Mouse (Mus musculus) lung, postnatal 25 days (tissue): Measurements from ENCODE around the gene Chst3.
"Not testable (repeated sequence)": the region's sequence is repeated elsewhere in the genome, so short reads cannot be mapped to it uniquely, and the experiment has no call there.

ENCODE experiments used
- DNase-seq: peaks from one replicate; pipeline ENCODE4 v3.0.0; 2022; ENCODE audit warnings: low spot score

Chst3 gene

DNA sequence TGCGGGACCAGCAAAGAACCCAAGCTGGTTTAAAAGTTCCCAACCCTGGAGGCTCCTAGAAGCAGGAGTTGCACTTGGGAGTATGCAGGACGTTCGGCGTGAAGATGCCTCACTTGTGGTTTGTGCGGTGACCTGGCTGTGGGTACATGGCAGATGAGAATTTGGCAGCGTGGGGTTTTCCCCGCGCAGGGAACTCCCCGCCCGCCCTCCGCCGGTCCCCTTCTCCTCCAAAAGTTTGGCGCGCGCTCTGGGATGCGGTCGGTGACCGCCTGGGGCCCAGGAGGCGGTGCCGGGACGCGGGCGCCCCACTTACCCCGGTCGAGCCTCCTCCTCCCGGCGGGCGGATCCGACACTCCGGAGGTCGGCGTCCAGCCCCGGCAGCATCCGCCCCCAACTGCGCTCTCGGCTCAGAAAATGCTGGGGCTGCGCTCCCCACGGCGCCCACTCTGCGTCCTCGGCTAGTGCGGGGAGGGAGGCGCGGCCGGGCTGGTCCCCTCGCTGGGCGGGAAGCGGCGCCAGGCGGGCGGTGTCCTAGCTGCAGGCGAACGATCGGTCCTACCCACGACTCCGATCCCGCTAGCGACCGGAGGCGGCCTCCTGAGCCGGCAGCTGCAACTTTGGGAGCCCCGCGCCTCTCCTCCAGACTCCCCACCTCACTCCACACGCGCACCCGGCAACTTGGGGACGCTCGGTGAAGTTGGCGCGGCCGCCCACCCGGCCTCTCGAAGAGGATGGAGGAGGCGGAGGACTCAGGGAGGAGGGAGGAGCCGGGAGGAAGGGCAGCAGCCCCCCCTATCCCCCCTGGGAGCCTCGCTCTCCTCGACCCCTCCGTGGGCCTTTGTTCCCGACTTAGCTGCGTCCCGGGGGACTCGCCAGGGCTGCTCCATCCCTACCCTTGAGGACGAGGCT, at the start of gene Chst3:
Gene Chst3 (minus strand): TSS at position 670 of the 909 bp plus-strand sequence.
- peak; percentile 55 for DNase-seq

GRCm38 (mm10) chr10:60268738-60269137, 49.7 kb upstream of the Chst3 start:
- no peak for DNase-seq

DNA sequence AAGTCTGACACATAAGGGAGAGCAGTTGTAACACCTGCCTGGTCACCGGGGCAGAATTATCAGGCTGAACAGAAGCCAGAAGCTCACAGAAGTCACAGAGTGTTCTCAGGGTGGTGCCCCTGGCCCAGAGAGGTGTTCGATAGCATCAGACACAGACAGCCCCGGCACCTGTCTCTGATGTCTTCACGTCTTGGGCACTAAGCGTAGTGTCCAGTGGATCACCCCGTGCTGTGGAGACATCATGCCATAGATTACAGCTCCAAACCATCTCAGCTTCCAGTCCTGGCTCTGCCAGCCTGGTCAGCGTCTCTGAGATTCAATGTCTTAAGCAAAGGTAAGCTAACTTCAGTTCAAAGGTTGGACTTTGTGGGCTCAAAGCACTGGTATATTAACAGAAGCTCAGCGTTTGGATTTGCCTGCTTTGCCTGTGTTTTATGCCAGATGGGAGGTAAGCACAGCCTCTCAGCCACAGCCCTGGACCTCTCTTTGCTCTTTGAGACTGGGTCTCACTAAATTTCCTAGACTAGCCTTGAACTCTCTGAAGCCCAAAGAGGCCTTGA, 47.9 kb upstream of the Chst3 start:
- no peak for DNase-seq

GRCm38 (mm10) chr10:60265252-60265651, 46.2 kb upstream of the Chst3 start:
- DNase-seq: no peak

GRCm38 (mm10) chr10:60263351-60263750, 44.3 kb upstream of the Chst3 start:
- no peak for DNase-seq

- DNase-seq: peak; percentile 92
Measured at GRCm38 (mm10) chr10:60262386-60262785, 43.3 kb upstream of the Chst3 start.

- DNase-seq: no peak
Measured at GRCm38 (mm10) chr10:60261530-60261929, 42.5 kb upstream of the Chst3 start.

DNA sequence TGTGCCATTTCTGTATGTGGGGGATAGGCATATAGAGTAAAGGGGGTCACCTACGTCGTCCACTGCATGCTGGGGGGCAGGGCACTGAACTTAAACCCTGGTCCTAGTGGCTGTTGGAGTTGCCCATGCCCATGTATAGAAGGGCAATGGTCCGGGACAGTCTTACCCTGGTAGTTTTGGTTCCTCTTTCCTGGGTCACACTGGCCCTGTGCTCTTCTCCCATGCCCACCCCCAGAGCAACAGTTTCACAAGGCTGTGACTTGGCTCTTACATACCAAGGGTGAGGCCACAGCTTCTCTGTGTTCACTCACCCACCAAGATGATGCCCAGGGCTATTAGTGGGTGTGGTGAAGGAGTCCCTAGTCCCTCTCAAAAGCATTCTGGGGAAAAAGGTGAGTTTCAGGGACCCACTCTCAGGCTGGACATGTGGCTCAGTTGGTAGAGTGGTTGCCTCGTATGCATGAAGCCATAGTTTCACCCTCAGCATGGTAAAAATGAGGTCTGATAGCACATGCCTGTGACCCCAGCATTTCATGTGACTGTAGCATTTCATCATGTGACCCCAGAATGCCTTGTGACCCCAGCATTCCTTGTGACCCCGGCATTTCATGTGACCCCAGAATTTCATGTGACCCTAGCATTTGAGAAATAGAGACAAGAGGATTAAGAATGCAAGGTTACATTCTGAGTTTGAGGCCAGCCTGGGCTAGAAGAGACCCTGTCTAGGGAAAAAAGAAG, 41.7 kb upstream of the Chst3 start:
- DNase-seq: peak; percentile 55

- DNase-seq: no peak
Measured at GRCm38 (mm10) chr10:60257261-60257825, 38.3 kb upstream of the Chst3 start.

GRCm38 (mm10) chr10:60256088-60256487, 37.0 kb upstream of the Chst3 start:
- no peak for DNase-seq

- DNase-seq: peak; percentile 34
Measured at GRCm38 (mm10) chr10:60252606-60253005, 33.5 kb upstream of the Chst3 start.

DNA sequence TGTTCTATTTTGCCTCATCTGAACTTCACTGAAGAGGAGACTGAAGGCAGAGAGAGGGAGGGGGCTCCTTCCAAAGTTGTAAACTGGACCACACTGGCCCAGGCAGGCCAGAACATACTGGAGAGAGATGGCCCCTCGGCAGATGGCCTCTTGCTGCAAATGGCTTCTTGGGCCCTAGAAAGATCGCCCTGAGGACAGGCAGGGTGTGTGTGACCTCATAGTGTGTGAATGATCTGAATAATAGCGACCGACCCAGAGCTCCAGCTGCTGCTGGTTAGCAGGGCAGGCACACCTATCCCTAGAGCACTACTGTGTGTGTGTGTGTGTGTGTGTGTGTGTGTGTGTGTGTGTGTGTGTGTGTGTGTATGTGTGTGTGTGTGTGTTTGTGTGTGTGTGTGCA, 33.1 kb upstream of the Chst3 start:
- DNase-seq: no peak

GRCm38 (mm10) chr10:60250426-60250965, 31.4 kb upstream of the Chst3 start:
- DNase-seq: no peak

DNA sequence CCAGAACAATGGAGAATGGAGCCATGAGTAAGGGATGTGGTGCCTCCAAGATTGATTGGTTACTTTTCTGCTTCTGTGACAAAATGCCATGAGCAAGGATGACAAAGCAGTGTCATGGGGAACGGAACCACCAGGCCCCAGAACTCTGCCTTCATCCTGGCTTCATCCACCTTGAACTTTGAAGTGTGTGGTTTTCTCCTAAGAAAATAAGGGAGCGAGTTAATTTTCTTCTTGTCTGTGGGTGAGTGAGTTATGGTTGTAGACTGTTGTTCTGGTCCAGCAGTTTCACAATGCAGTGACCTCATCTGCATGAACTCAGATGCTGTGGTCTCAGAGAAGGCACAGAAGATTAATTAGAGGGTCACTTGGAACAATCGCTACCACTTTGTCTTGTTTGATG, 29.3 kb upstream of the Chst3 start:
- DNase-seq: not testable (repeated sequence)

DNA sequence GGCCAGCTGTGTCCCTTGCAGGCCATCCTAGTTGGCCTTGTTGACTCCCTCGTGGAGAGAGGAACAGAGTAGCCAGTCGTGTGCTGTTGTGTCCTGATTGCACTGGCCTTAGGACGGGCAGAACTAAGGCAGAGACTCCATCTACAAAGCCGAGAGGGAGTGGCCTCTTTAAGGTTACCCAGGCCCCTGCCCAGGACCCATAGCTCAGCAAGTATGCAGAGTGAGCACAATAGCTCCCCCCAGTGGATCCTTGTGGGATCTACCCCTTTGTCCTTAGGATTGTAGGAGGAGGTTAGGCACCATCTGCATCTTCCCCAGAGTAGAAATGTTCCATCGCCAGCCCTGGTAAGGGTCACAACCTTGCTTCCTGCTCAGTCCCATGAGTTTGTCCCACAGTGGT, 27.5 kb upstream of the Chst3 start:
- DNase-seq: peak; percentile 56

DNA sequence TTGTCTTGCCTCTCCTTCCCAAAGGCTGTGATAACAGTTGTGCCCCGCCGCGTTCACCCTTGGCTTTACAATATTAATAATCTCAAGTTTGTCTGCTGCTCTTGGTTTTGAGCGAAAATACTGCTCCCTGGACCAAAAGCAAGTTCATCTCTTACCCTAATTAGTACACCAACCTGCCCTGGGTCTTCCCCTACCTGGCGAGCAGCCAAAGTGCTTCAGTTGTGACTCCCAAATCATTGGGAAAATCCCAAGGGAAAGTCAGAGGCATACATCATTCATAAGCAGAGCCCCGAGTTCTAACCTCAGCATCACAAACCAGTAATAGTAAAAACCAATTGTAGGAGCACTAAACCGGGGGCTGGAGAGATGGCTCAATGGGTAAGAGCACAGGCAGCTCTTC, 26.6 kb upstream of the Chst3 start:
- DNase-seq: no peak

DNA sequence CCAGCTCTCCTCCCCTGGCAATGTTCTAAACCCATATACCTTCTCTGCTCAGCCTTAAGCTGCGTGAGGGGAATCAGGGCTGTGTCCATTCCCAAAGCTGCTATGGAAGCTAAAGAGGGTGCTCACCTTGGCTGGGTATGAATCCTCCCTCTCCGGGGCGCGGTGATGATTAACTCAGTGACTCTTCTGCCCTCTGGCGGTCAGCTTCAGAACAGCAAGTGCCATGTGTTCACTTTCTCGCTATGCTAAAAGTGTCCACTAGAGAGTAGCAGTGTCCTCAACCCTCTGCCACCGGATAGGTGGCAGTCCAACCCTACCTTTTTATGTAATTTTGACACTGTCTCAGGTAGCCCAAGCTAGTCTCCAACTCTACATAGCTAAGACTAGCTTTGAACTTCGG, 26.0 kb upstream of the Chst3 start:
- DNase-seq: peak; percentile 91

DNA sequence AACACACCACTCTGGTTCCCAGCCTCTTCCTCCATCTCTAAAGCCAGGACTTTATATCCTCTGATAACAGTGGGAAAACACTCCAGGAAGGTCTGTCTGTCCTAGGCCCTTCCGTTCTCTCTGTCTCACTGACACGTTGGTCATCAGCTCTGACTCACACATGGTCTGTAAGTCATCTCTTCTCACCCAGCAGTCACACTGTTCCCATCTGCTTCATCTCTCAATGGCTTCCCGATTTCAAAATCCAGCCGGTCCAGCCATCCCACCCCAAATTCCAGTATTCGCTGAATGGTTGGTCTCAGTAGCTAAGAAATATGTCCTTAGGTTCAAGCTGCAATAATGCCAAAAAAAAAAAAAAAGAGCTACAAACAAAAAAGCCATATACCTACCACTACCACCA, 24.9 kb upstream of the Chst3 start:
- DNase-seq: no peak

DNA sequence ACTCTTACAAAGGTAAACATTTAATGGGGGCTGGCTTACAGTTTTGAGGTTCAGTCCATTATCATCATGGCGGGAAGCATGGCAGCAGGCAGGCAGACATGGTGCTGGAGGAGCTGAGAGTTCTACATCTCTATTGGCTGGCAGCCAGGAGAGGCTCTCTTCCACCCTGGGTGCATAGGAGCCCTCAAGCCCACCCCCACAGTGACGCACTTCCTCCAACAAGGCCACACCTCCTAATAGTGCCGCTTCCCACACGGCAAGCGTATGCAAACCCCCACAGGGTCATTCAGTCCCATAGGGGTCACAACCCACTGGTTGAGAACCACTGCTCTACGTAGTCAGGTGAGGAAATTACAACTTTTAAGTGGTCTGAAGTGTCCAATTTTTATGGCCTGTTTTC, 21.4 kb upstream of the Chst3 start:
- no peak for DNase-seq

DNA sequence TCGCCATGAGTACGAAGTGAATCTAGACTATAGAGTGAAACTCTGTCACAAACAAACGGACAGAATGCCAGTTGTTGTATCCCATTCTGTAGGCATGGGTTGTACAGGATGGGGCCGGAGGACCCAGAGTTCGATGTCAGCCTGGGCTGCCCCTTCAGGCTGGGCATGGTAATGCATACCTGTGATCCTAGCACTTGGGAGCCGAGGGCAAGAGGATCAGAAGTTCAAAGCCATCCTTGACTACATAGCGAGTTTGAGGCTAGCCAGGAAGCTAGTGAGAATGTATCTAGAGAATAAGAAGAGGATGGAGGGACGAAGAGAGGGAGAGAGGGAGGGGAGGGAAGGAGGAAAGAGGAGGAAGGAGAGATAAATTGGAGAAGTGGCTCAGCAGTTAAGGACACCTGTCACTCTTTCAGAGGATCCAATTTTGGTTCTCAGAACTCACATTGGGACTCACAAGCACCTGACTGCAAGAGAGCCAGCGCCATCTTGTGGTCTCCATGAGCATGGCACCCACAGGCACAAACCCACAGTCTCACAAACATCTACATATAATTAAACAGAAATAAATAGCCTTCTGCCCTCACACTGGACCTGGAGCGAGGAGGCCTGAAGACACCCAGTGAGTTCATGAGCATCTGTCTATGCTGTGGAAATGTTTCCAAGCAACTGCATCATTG, 18.6 kb upstream of the Chst3 start:
- peak; percentile 62 for DNase-seq

GRCm38 (mm10) chr10:60235876-60236275, 16.8 kb upstream of the Chst3 start:
- not testable (repeated sequence) for DNase-seq

- DNase-seq: no peak
Measured at GRCm38 (mm10) chr10:60234006-60234405, 14.9 kb upstream of the Chst3 start.
